Mouse (Mus musculus) adrenal gland, postnatal 25 days (tissue): ENCODE data around the gene Adora1. TPM values are rescaled to one million over a fixed set of nuclear protein-coding genes. Genes with fewer than 3 reads are reported as not detected.

Experiments
- DNase-seq: peaks from one replicate; pipeline ENCODE4 v3.0.0; 2021; ENCODE audit warnings: mixed read lengths
- total RNA-seq: library from RNA; stranded (reverse); gene quantifications from 2 replicates; pipeline ENCODE4 v1.2.3, GENCODE M21; 2021

Adora1 gene
- total RNA-seq, 1 experiment from 2014 or later, result 151 TPM

GRCm38 (mm10) chr1:134193674-134194197, 41.5 kb downstream of the Adora1 start:
- DNase-seq, result peak; percentile 61

GRCm38 (mm10) chr1:134193126-134193525, 42.1 kb downstream of the Adora1 start, which contains the start of gene Mybph:
Mybph (plus strand) TSS chr1:134193448.
- DNase-seq, result no peak

GRCm38 (mm10) chr1:134192024-134192423, 43.2 kb downstream of the Adora1 start:
- DNase-seq, result no peak

- DNase-seq, result no peak
These were observed 44.0 kb downstream of the Adora1 start for GRCm38 (mm10) chr1:134191192-134191591.

GRCm38 (mm10) chr1:134188989-134189729, 46.1 kb downstream of the Adora1 start:
- no peak for DNase-seq

- no peak for DNase-seq
These were observed 47.0 kb downstream of the Adora1 start for GRCm38 (mm10) chr1:134188217-134188616.

- DNase-seq, result no peak
These were observed 51.1 kb downstream of the Adora1 start for GRCm38 (mm10) chr1:134184089-134184488.

GRCm38 (mm10) chr1:134182025-134182424, 53.2 kb downstream of the Adora1 start, which contains the start of gene Chil1:
Chil1 (plus strand) TSS chr1:134182176.
- DNase-seq, result no peak

- DNase-seq, result no peak
These were observed 57.3 kb downstream of the Adora1 start for GRCm38 (mm10) chr1:134177976-134178375.

GRCm38 (mm10) chr1:134173081-134173480, 62.1 kb downstream of the Adora1 start:
- DNase-seq, result no peak

- DNase-seq, result no peak
These were observed 66.1 kb downstream of the Adora1 start for GRCm38 (mm10) chr1:134168985-134169697.

- no peak for DNase-seq
These were observed 66.7 kb downstream of the Adora1 start for GRCm38 (mm10) chr1:134168567-134168966.

- DNase-seq, result no peak
These were observed 67.6 kb downstream of the Adora1 start for GRCm38 (mm10) chr1:134167416-134168305.

GRCm38 (mm10) chr1:134166547-134166946, 68.7 kb downstream of the Adora1 start:
- DNase-seq, result no peak

GRCm38 (mm10) chr1:134164454-134164853, 70.8 kb downstream of the Adora1 start:
- no peak for DNase-seq

GRCm38 (mm10) chr1:134163476-134163875, 71.8 kb downstream of the Adora1 start:
- DNase-seq, result no peak

- DNase-seq, result no peak
These were observed 72.6 kb downstream of the Adora1 start for GRCm38 (mm10) chr1:134162510-134163225.

- DNase-seq, result no peak
These were observed 73.8 kb downstream of the Adora1 start for GRCm38 (mm10) chr1:134161399-134161798.

- DNase-seq, result no peak
These were observed 74.8 kb downstream of the Adora1 start for GRCm38 (mm10) chr1:134160404-134160803.

GRCm38 (mm10) chr1:134154655-134155054, 80.6 kb downstream of the Adora1 start:
- DNase-seq, result no peak

- no peak for DNase-seq
These were observed 81.1 kb downstream of the Adora1 start for GRCm38 (mm10) chr1:134154121-134154520.
